Mouse (Mus musculus) testis, adult 2 months (tissue): ENCODE data around the gene Pip5k1a.

Experiments used
- CTCF ChIP-seq: fragments of 200-500 bp; IDR thresholded peaks from 2 replicates; pipeline ENCODE4 v1.5.1; 2012; ENCODE audit warnings: low read depth, mild to moderate bottlenecking, inconsistent platforms, low read length, moderate library complexity; ENCODE audit not compliant: control insufficient read depth, insufficient read depth, insufficient replicate concordance
- POLR2A ChIP-seq: fragments of 200-500 bp; IDR thresholded peaks from 2 replicates; pipeline ENCODE4 v1.6.1; 2012; ENCODE audit warnings: low read depth, mild to moderate bottlenecking, inconsistent platforms, low read length, moderate library complexity; ENCODE audit not compliant: control insufficient read depth

DNA sequence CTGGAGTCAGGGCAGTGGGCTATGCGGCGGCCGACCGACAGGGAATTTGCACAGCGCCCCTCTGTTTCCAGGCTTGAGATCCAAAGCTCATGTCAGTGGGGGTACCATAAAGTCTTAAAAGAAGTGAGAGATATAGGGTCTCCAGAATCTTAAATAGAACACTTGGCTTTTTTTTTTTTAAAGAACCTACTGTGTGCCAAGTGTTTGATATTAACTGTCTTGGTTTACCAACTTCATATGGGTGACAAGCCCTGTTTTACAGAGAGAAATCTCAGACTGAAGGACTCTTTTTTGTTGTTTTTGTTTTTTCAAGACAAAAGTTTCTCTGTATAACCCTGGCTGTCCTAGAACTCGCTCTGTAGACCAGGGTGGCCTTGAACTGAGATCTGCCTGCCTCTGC lies 34.1 kb upstream of the Pip5k1a start:
- TF ChIP-seq POLR2A (no peak), CTCF (no peak)
